Mouse (Mus musculus): ENCODE data around the gene Spink2. TPM values are rescaled to one million over a fixed set of nuclear protein-coding genes. Genes with fewer than 3 reads are reported as not detected.
"Not testable (repeated sequence)": the region's sequence is repeated elsewhere in the genome, so short reads cannot be mapped to it uniquely, and the experiment has no call there.

The Spink2 gene
- polyA plus RNA-seq, 1 experiment: 1.8 TPM

GRCm38 (mm10) chr5:77217211-77217610 lies 5.9 kb upstream of the Spink2 start:
- H3K4me1 ChIP-seq (ENCODE audit: control insufficient read depth, insufficient read depth, low read length): peaks cover 3% of the 10 kb centered on the region
- TF ChIP-seq CTCF (IDR thresholded peaks at IDR 0.05; ENCODE audit: borderline replicate concordance, insufficient read depth, low read length) (no peak), POLR2A (IDR thresholded peaks at IDR 0.05; ENCODE audit: low read depth, low read length) (no peak)
- H3K27ac ChIP-seq (ENCODE audit: insufficient read depth, low read length): no peak overlapping the region
- peak overlapping the region; percentile 19; the same call in 1 of the 2 replicates for H3K4me3 ChIP-seq (ENCODE audit: insufficient read depth, low read length)

GRCm38 (mm10) chr5:77206134-77206533 lies 5.1 kb downstream of the Spink2 start:
- TF ChIP-seq POLR2A (IDR thresholded peaks at IDR 0.05; ENCODE audit: low read depth, low read length) (no peak), CTCF (IDR thresholded peaks at IDR 0.05; ENCODE audit: borderline replicate concordance, insufficient read depth, low read length) (no peak)
- H3K27ac ChIP-seq (ENCODE audit: insufficient read depth, low read length): no peak overlapping the region
- no peak overlapping the region for H3K4me3 ChIP-seq (ENCODE audit: insufficient read depth, low read length)
- no peaks in the 10 kb centered on the region for H3K4me1 ChIP-seq (ENCODE audit: control insufficient read depth, insufficient read depth, low read length)

- Histone ChIP-seq H3K4me3 (ENCODE audit: insufficient read depth, low read length) (no peak overlapping the region), H3K4me1 (ENCODE audit: control insufficient read depth, insufficient read depth, low read length) (no peaks in the 10 kb centered on the region), H3K27ac (ENCODE audit: insufficient read depth, low read length) (no peak overlapping the region)
- no peak for TF ChIP-seq CTCF (IDR thresholded peaks at IDR 0.05; ENCODE audit: borderline replicate concordance, insufficient read depth, low read length)
- TF ChIP-seq POLR2A (IDR thresholded peaks at IDR 0.05; ENCODE audit: low read depth, low read length): no peak
These were observed 9.0 kb downstream of the Spink2 start for GRCm38 (mm10) chr5:77202238-77202637.

GRCm38 (mm10) chr5:77200695-77201094 lies 10.6 kb downstream of the Spink2 start:
- Histone ChIP-seq H3K4me3 (ENCODE audit: insufficient read depth, low read length) (no peak overlapping the region), H3K4me1 (ENCODE audit: control insufficient read depth, insufficient read depth, low read length) (no peaks in the 10 kb centered on the region), H3K27ac (ENCODE audit: insufficient read depth, low read length) (no peak overlapping the region)
- TF ChIP-seq CTCF (IDR thresholded peaks at IDR 0.05; ENCODE audit: borderline replicate concordance, insufficient read depth, low read length) (no peak), POLR2A (IDR thresholded peaks at IDR 0.05; ENCODE audit: low read depth, low read length) (no peak)

GRCm38 (mm10) chr5:77193951-77194350 lies 17.3 kb downstream of the Spink2 start:
- no peak for TF ChIP-seq POLR2A (IDR thresholded peaks at IDR 0.05; ENCODE audit: low read depth, low read length)
- TF ChIP-seq CTCF (IDR thresholded peaks at IDR 0.05; ENCODE audit: borderline replicate concordance, insufficient read depth, low read length): no peak
- Histone ChIP-seq H3K4me1 (ENCODE audit: control insufficient read depth, insufficient read depth, low read length) (no peaks in the 10 kb centered on the region), H3K27ac (ENCODE audit: insufficient read depth, low read length) (no peak overlapping the region), H3K4me3 (ENCODE audit: insufficient read depth, low read length) (no peak overlapping the region)

- Histone ChIP-seq H3K27ac (ENCODE audit: insufficient read depth, low read length) (no peak overlapping the region), H3K4me3 (ENCODE audit: insufficient read depth, low read length) (no peak overlapping the region), H3K4me1 (ENCODE audit: control insufficient read depth, insufficient read depth, low read length) (no peaks in the 10 kb centered on the region)
- no peak for TF ChIP-seq POLR2A (IDR thresholded peaks at IDR 0.05; ENCODE audit: low read depth, low read length)
- no peak for TF ChIP-seq CTCF (IDR thresholded peaks at IDR 0.05; ENCODE audit: borderline replicate concordance, insufficient read depth, low read length)
These were observed 18.0 kb downstream of the Spink2 start for GRCm38 (mm10) chr5:77193266-77193665.

- TF ChIP-seq CTCF (IDR thresholded peaks at IDR 0.05; ENCODE audit: borderline replicate concordance, insufficient read depth, low read length) (no peak), POLR2A (IDR thresholded peaks at IDR 0.05; ENCODE audit: low read depth, low read length) (no peak)
- Histone ChIP-seq H3K4me3 (ENCODE audit: insufficient read depth, low read length) (no peak overlapping the region), H3K27ac (ENCODE audit: insufficient read depth, low read length) (no peak overlapping the region), H3K4me1 (ENCODE audit: control insufficient read depth, insufficient read depth, low read length) (no peaks in the 10 kb centered on the region)
These were observed 19.6 kb downstream of the Spink2 start for GRCm38 (mm10) chr5:77191631-77192030.

- Histone ChIP-seq H3K4me3 (ENCODE audit: insufficient read depth, low read length) (no peak overlapping the region), H3K27ac (ENCODE audit: insufficient read depth, low read length) (no peak overlapping the region), H3K4me1 (ENCODE audit: control insufficient read depth, insufficient read depth, low read length) (no peaks in the 10 kb centered on the region)
- TF ChIP-seq CTCF (IDR thresholded peaks at IDR 0.05; ENCODE audit: borderline replicate concordance, insufficient read depth, low read length) (no peak), POLR2A (IDR thresholded peaks at IDR 0.05; ENCODE audit: low read depth, low read length) (no peak)
These were observed 20.2 kb downstream of the Spink2 start for GRCm38 (mm10) chr5:77191106-77191505.

GRCm38 (mm10) chr5:77188738-77189137 lies 22.5 kb downstream of the Spink2 start:
- no peak for TF ChIP-seq CTCF (IDR thresholded peaks at IDR 0.05; ENCODE audit: borderline replicate concordance, insufficient read depth, low read length)
- no peak for TF ChIP-seq POLR2A (IDR thresholded peaks at IDR 0.05; ENCODE audit: low read depth, low read length)
- Histone ChIP-seq H3K4me3 (ENCODE audit: insufficient read depth, low read length) (no peak overlapping the region), H3K4me1 (ENCODE audit: control insufficient read depth, insufficient read depth, low read length) (no peaks in the 10 kb centered on the region), H3K27ac (ENCODE audit: insufficient read depth, low read length) (no peak overlapping the region)

GRCm38 (mm10) chr5:77185351-77185750 lies 25.9 kb downstream of the Spink2 start:
- Histone ChIP-seq H3K4me1 (ENCODE audit: control insufficient read depth, insufficient read depth, low read length) (no peaks in the 10 kb centered on the region), H3K4me3 (ENCODE audit: insufficient read depth, low read length) (no peak overlapping the region), H3K27ac (ENCODE audit: insufficient read depth, low read length) (no peak overlapping the region)
- TF ChIP-seq CTCF (IDR thresholded peaks at IDR 0.05; ENCODE audit: borderline replicate concordance, insufficient read depth, low read length) (no peak), POLR2A (IDR thresholded peaks at IDR 0.05; ENCODE audit: low read depth, low read length) (no peak)

- not testable (repeated sequence) for H3K27ac ChIP-seq (ENCODE audit: insufficient read depth, low read length); H3K4me1 ChIP-seq (ENCODE audit: control insufficient read depth, insufficient read depth, low read length); H3K4me3 ChIP-seq (ENCODE audit: insufficient read depth, low read length)
These were observed 27.4 kb downstream of the Spink2 start for GRCm38 (mm10) chr5:77183876-77184275.

All from embryonic fibroblast, embryonic 13.5 days (primary cell).